23 mouse cellular contexts compared by ENCODE assay signal in genomic region chr6:69726362-69726761, GRCm38 (mm10).
DNase-seq lines count a peak whose midpoint lies in the region; ATAC-seq and TF ChIP-seq lines count a peak whose summit lies in the region.
"Had no signal": no experiment of that assay in that cellular context is flagged by ENCODE, and none has a peak within 500 bp of the region (broad histone marks: within the 10 kb centered on the region; RNA-seq: fewer than 3 reads in every experiment).

No protein-coding gene starts in this region.

- H3K27me3 ChIP-seq in liver, postnatal 0 days (ENCODE audit: insufficient read depth, low read length): no peaks in the 10 kb centered on the region
- H3K27me3 ChIP-seq: CH12.LX; embryonic facial prominence, embryonic 15.5 days; forebrain, embryonic 15.5 days; heart, embryonic 15.5 days; Patski had no signal

- H3K9me3 ChIP-seq in liver, postnatal 0 days (ENCODE audit: low read length): no peaks in the 10 kb centered on the region
- H3K9me3 ChIP-seq: embryonic facial prominence, embryonic 15.5 days; forebrain, embryonic 10.5 days; forebrain, embryonic 15.5 days; heart, embryonic 15.5 days had no signal

- intact Hi-C loops in gastrocnemius, adult 2 months (cut with DNase I): no loop called here

- H3K36me3 ChIP-seq in liver, postnatal 0 days (replicated peaks; ENCODE audit: insufficient read depth, low read length): no peaks in the 10 kb centered on the region
- H3K36me3 ChIP-seq: embryonic facial prominence, embryonic 15.5 days; forebrain, embryonic 10.5 days; forebrain, embryonic 15.5 days; heart, embryonic 15.5 days had no signal

- H3K4me3 ChIP-seq in liver, postnatal 0 days (ENCODE audit: low read depth, low read length): no peak overlapping the region
- H3K4me3 ChIP-seq in gastrocnemius, adult 2 months: no peak overlapping the region
- H3K4me3 ChIP-seq: embryonic facial prominence, embryonic 15.5 days; erythroblast, embryonic 14.5 days; forebrain, embryonic 10.5 days; forebrain, embryonic 15.5 days; heart, adult 2 months; heart, embryonic 15.5 days had no signal

- no peaks in the 10 kb centered on the region for H3K4me1 ChIP-seq in liver, postnatal 0 days (ENCODE audit: insufficient read depth)
- H3K4me1 ChIP-seq: embryonic facial prominence, embryonic 15.5 days; forebrain, embryonic 10.5 days; forebrain, embryonic 15.5 days; heart, embryonic 15.5 days had no signal

- TF ChIP-seq CTCF in liver, postnatal 0 days (IDR thresholded peaks at IDR 0.05; ENCODE audit: low read depth): no peak
- no peak for TF ChIP-seq CTCF in gastrocnemius, adult 2 months (IDR thresholded peaks at IDR 0.05)

- ATAC-seq in liver, postnatal 0 days: no peak
- ATAC-seq: activated CD4-positive, CD25-positive, alpha-beta regulatory T cell, adult 4 months; forebrain, embryonic 15.5 days; Patski had no signal

- no peak overlapping the region for H3K4me2 ChIP-seq in liver, postnatal 0 days (ENCODE audit: low read depth, low read length)
- H3K4me2 ChIP-seq: embryonic facial prominence, embryonic 15.5 days; forebrain, embryonic 15.5 days; heart, embryonic 11.5 days; heart, embryonic 15.5 days; hindbrain, embryonic 14.5 days had no signal

- peak; percentile 0 to 10 for DNase-seq in frontal cortex, postnatal 36 days (ENCODE audit: low spot score in 2 of 2)
- DNase-seq in frontal cortex, postnatal 25 days (ENCODE audit: low spot score in 2 of 2): no peak
- DNase-seq in liver, postnatal 0 days: no peak
- no peak for DNase-seq in liver
- DNase-seq in brain, adult 2 months (ENCODE audit: low read depth, low spot score): peak; percentile 49
- DNase-seq in gastrocnemius, adult 2 months: no peak
- DNase-seq: adrenal gland, postnatal 14 days; cerebellum, adult 8-10 months; cerebellum, postnatal 14 days; embryo, embryonic 11 days; gastrocnemius, postnatal 14 days; heart, adult 2 months; heart, postnatal 14 days had no signal

- no peak for TF ChIP-seq EP300 in liver, postnatal 0 days (IDR thresholded peaks at IDR 0.05; ENCODE audit: low read depth)

- H3K27ac ChIP-seq in liver, postnatal 0 days (ENCODE audit: low read depth): peak overlapping the region; percentile 34; the same call in 1 of the 2 replicates
- no peak overlapping the region for H3K27ac ChIP-seq in gastrocnemius, adult 2 months
- H3K27ac ChIP-seq: embryonic facial prominence, embryonic 15.5 days; forebrain, embryonic 10.5 days; forebrain, embryonic 15.5 days; heart, adult 2 months; heart, embryonic 15.5 days; hindbrain, embryonic 14.5 days had no signal

- H3K9ac ChIP-seq in liver, postnatal 0 days (replicated peaks): no peak overlapping the region
- H3K9ac ChIP-seq: embryonic facial prominence, embryonic 15.5 days; forebrain, embryonic 15.5 days; heart, embryonic 15.5 days; hindbrain, embryonic 14.5 days had no signal

Comparison
In these comparisons a context has a peak if more than half of its experiments do, and no peak if none do; other contexts are left out.
1. DNase-seq: peak in frontal cortex, postnatal 36 days (2 of 2) and brain, adult 2 months (single experiment); none in frontal cortex, postnatal 25 days (0 of 2), liver, postnatal 0 days (single experiment), liver (single experiment) and gastrocnemius, adult 2 months (single experiment).